Mouse (Mus musculus) embryonic facial prominence, embryonic 11.5 days (tissue): ENCODE data around the gene Map1b. TPM values are rescaled to one million over a fixed set of nuclear protein-coding genes. Genes with fewer than 3 reads are reported as not detected.

Source experiments
- ATAC-seq: fragments of 200-750 bp; cut with Nextera tagmentation; replicated peaks from 2 replicates; pipeline ENCODE4 v1.8.0; 2017; ENCODE audit warnings: low read depth; ENCODE audit not compliant: insufficient number of reproducible peaks, low FRiP score, low TSS enrichment
- DNase-seq: peaks from one replicate; pipeline ENCODE4 v3.0.0-alpha.2; 2015; ENCODE audit warnings: low spot score
- H3K27ac ChIP-seq: fragments of 300-500 bp; sonication (generic); replicated peaks from 2 replicates; pipeline ENCODE4 v1.5.1; 2014; ENCODE audit warnings: mild to moderate bottlenecking, low read depth, low read length, control low read depth
- H3K27me3 ChIP-seq: fragments of 300-500 bp; sonication (generic); 2 replicates; pipeline ENCODE4 v1.6.1; 2014; ENCODE audit warnings: mild to moderate bottlenecking, low read length, moderate library complexity, mixed read lengths; ENCODE audit not compliant: control insufficient read depth, insufficient read depth
- H3K36me3 ChIP-seq: fragments of 300-500 bp; sonication (generic); replicated peaks from 2 replicates; pipeline ENCODE4 v1.6.1; 2014; ENCODE audit warnings: low read depth, mild to moderate bottlenecking, low read length, moderate library complexity, mixed read lengths; ENCODE audit not compliant: control insufficient read depth, insufficient read depth
- H3K4me1 ChIP-seq: fragments of 300-500 bp; sonication (generic); 2 replicates; pipeline ENCODE4 v1.6.1; 2014; ENCODE audit warnings: low read length, mixed read lengths; ENCODE audit not compliant: control insufficient read depth, insufficient read depth
- H3K4me2 ChIP-seq: fragments of 300-500 bp; sonication (generic); 2 replicates; pipeline ENCODE4 v1.6.1; 2014; ENCODE audit warnings: low read depth, mild to moderate bottlenecking, control low read depth, low read length, moderate library complexity
- H3K4me3 ChIP-seq: fragments of 300-500 bp; sonication (generic); 2 replicates; pipeline ENCODE4 v1.5.1; 2014; ENCODE audit warnings: low read depth, low read length, control low read depth
- H3K9ac ChIP-seq: fragments of 300-500 bp; sonication (generic); replicated peaks from 2 replicates; pipeline ENCODE4 v1.6.1; 2014; ENCODE audit warnings: mild to moderate bottlenecking, control low read depth, low read length
- H3K9me3 ChIP-seq: fragments of 300-500 bp; sonication (generic); replicated peaks from 2 replicates; pipeline ENCODE4 v1.6.1; 2016; ENCODE audit warnings: mild to moderate bottlenecking, low read length, inconsistent platforms, mixed read lengths; ENCODE audit not compliant: control insufficient read depth
- WGBS: fragments of 180-500 bp; shearing (Covaris S2); extraction: QIAGEN DNeasy Blood & Tissue Kit; methylation state at CpG from one replicate; pipeline ENCODE4 v1.1.7; 2014; 5-methylcytosine and 5-hydroxymethylcytosine counted together
- polyA plus RNA-seq: library from polyadenylated mRNA; unstranded; fragments of >200 nt; fragmentation: Nextera tagmentation; extraction: Ambion mirVana; gene quantifications from 2 replicates; pipeline ENCODE4 v1.2.1, GENCODE M21; 2014

Gene Map1b
- polyA plus RNA-seq: 257 and 308 TPM in 2 replicates

- ATAC-seq: peak; percentile 84
- Histone ChIP-seq H3K36me3 (no peaks in the 10 kb centered on the region), H3K27me3 (no peaks in the 10 kb centered on the region), H3K4me3 (peak within 1 kb of the TSS; percentile 72), H3K9me3 (no peaks in the 10 kb centered on the region), H3K4me2 (peak within 1 kb of the TSS; percentile 79), H3K4me1 (no peaks in the 10 kb centered on the region), H3K27ac (peak within 1 kb of the TSS; percentile 77), H3K9ac (peak within 1 kb of the TSS; percentile 75)
- under 1% methylated on average over 22 of the region's 32 CpGs for WGBS
- DNase-seq: peak; percentile 87
Observed at GRCm38 (mm10) chr13:99516448-99516881, at the start of gene Map1b. Gene Map1b (minus strand): TSS chr13:99516540.

- H3K27ac ChIP-seq: no peak overlapping the region
- H3K4me1 ChIP-seq: no peaks in the 10 kb centered on the region
- peak; percentile 89 for DNase-seq
- H3K4me3 ChIP-seq: no peak overlapping the region
- no peak overlapping the region for H3K9ac ChIP-seq
- no peaks in the 10 kb centered on the region for H3K9me3 ChIP-seq
- ATAC-seq: no peak
- no peaks in the 10 kb centered on the region for H3K36me3 ChIP-seq
- H3K4me2 ChIP-seq: no peak overlapping the region
- no peaks in the 10 kb centered on the region for H3K27me3 ChIP-seq
- WGBS: 26% methylated on average over 3 of the region's 3 CpGs
Observed at GRCm38 (mm10) chr13:99564346-99564745, 48.0 kb upstream of the Map1b start.

- no peaks in the 10 kb centered on the region for H3K27me3 ChIP-seq
- H3K36me3 ChIP-seq: no peaks in the 10 kb centered on the region
- 64% methylated on average over 3 of the region's 3 CpGs for WGBS
- no peaks in the 10 kb centered on the region for H3K9me3 ChIP-seq
- no peak overlapping the region for H3K27ac ChIP-seq
- no peak overlapping the region for H3K9ac ChIP-seq
- H3K4me3 ChIP-seq: no peak overlapping the region
- ATAC-seq (no peak), DNase-seq (no peak)
- no peak overlapping the region for H3K4me2 ChIP-seq
- H3K4me1 ChIP-seq: no peaks in the 10 kb centered on the region
Observed at GRCm38 (mm10) chr13:99563021-99563420, 46.7 kb upstream of the Map1b start.

- Histone ChIP-seq H3K36me3 (no peaks in the 10 kb centered on the region), H3K9ac (no peak overlapping the region), H3K4me1 (no peaks in the 10 kb centered on the region), H3K4me3 (no peak overlapping the region), H3K27me3 (no peaks in the 10 kb centered on the region), H3K9me3 (no peaks in the 10 kb centered on the region), H3K27ac (no peak overlapping the region), H3K4me2 (no peak overlapping the region)
- peak; percentile 68 for DNase-seq
- 37% methylated on average over 10 of the region's 10 CpGs for WGBS
- ATAC-seq: no peak
Observed at GRCm38 (mm10) chr13:99561843-99562550, 45.7 kb upstream of the Map1b start.

GRCm38 (mm10) chr13:99560674-99561639 is 44.6 kb upstream of the Map1b start:
- Histone ChIP-seq H3K27me3 (no peaks in the 10 kb centered on the region), H3K4me3 (no peak overlapping the region), H3K36me3 (no peaks in the 10 kb centered on the region), H3K9me3 (no peaks in the 10 kb centered on the region), H3K4me2 (no peak overlapping the region), H3K27ac (no peak overlapping the region), H3K4me1 (no peaks in the 10 kb centered on the region), H3K9ac (no peak overlapping the region)
- no peak for ATAC-seq
- no peak for DNase-seq
- 55% methylated on average over 12 of the region's 13 CpGs for WGBS

- H3K27ac ChIP-seq: no peak overlapping the region
- H3K36me3 ChIP-seq: no peaks in the 10 kb centered on the region
Observed at GRCm38 (mm10) chr13:99558216-99558906, 42.0 kb upstream of the Map1b start.

GRCm38 (mm10) chr13:99557813-99558212 is 41.5 kb upstream of the Map1b start:
- Histone ChIP-seq H3K27ac (no peak overlapping the region), H3K4me1 (no peaks in the 10 kb centered on the region), H3K9me3 (no peaks in the 10 kb centered on the region), H3K4me2 (no peak overlapping the region), H3K36me3 (no peaks in the 10 kb centered on the region), H3K27me3 (no peaks in the 10 kb centered on the region), H3K4me3 (no peak overlapping the region), H3K9ac (no peak overlapping the region)
- DNase-seq (no peak), ATAC-seq (no peak)
- WGBS: 79% methylated on average over 15 of the region's 15 CpGs

More at GRCm38 (mm10) chr13:99558216-99558906, 42.0 kb upstream of the Map1b start:
- no peak overlapping the region for H3K4me2 ChIP-seq
- H3K4me1 ChIP-seq: no peaks in the 10 kb centered on the region
- DNase-seq: no peak
- ATAC-seq: peak; percentile 56
- 84% methylated on average over 12 of the region's 12 CpGs for WGBS
- H3K4me3 ChIP-seq: no peak overlapping the region
- H3K9me3 ChIP-seq: no peaks in the 10 kb centered on the region
- H3K27me3 ChIP-seq: no peaks in the 10 kb centered on the region
- H3K9ac ChIP-seq: no peak overlapping the region
